Mouse (Mus musculus) heart, adult 2 months (tissue): ENCODE measurements around the gene Cmtm7. TPM values are rescaled to one million over a fixed set of nuclear protein-coding genes. Genes with fewer than 3 reads are reported as not detected.

Experiments used
- DNase-seq, 2 experiments: peaks; one replicate each; pipeline ENCODE4 v3.0.0; 2021
- H3K27ac ChIP-seq: fragments of 200-600 bp; 2 replicates; pipeline ENCODE4 v1.8.1; 2022
- H3K27me3 ChIP-seq: fragments of 200-500 bp; 2 replicates; pipeline ENCODE4 v1.6.1; 2012; ENCODE audit warnings: mild to moderate bottlenecking, low read length, inconsistent platforms, mixed read lengths; ENCODE audit not compliant: control insufficient read depth, insufficient read depth
- H3K36me3 ChIP-seq: fragments of 200-500 bp; 2 replicates; pipeline ENCODE4 v1.6.1; 2012; ENCODE audit warnings: low read length, inconsistent platforms; ENCODE audit not compliant: control insufficient read depth, insufficient read depth
- H3K4me1 ChIP-seq: fragments of 200-500 bp; 2 replicates; pipeline ENCODE4 v1.6.1; 2011; ENCODE audit warnings: low read length; ENCODE audit not compliant: control insufficient read depth, insufficient read depth
- H3K4me3 ChIP-seq: fragments of 200-600 bp; 2 replicates; pipeline ENCODE4 v1.8.1; 2022
- H3K79me2 ChIP-seq: fragments of 200-500 bp; replicated peaks from 2 replicates; pipeline ENCODE4 v1.6.1; 2012; ENCODE audit warnings: mild to moderate bottlenecking, inconsistent platforms, low read length, moderate library complexity, mixed read lengths; ENCODE audit not compliant: control insufficient read depth, insufficient read depth
- H3K9ac ChIP-seq: fragments of 200-500 bp; 2 replicates; pipeline ENCODE4 v1.6.1; 2012; ENCODE audit warnings: low read depth, mild to moderate bottlenecking, control low read depth, inconsistent platforms, low read length, mixed read lengths
- CTCF ChIP-seq: fragments of 200-600 bp; IDR thresholded peaks from 2 replicates; pipeline ENCODE4 v1.8.1; 2022; ENCODE audit warnings: antibody characterized with exemption, mild to moderate bottlenecking, moderate library complexity
- EP300 ChIP-seq: fragments of 200-500 bp; IDR thresholded peaks from 2 replicates; pipeline ENCODE4 v1.6.1; 2011; ENCODE audit warnings: low read depth, low read length, control low read depth; ENCODE audit not compliant: insufficient read depth
- POLR2A ChIP-seq: fragments of 200-500 bp; IDR thresholded peaks from 2 replicates; pipeline ENCODE4 v1.6.1; 2011; ENCODE audit warnings: mild to moderate bottlenecking, low read depth, low read length, control low read depth; ENCODE audit not compliant: insufficient read depth
- WGBS: fragments of 180-500 bp; shearing (Covaris S2); methylation state at CpG from one replicate; pipeline ENCODE4 v1.1.7; 2018; 5-methylcytosine and 5-hydroxymethylcytosine counted together
- intact Hi-C: fragments of 180-260 bp; cut with DNase I; formaldehyde crosslinking; loops from one replicate; pipeline ENCODE4 v1.15.1; 2025
- polyA plus RNA-seq: library from polyadenylated mRNA; depleted of rRNA; stranded (reverse); fragments of >200 nt; gene quantifications from 2 replicates; pipeline ENCODE4 v1.2.3, GENCODE M21; 2012
- total RNA-seq, 2 experiments: library from RNA; stranded (reverse); gene quantifications; 2 replicates each; pipeline ENCODE4 v1.2.3; 2021

Cmtm7 gene
- total and polyA plus RNA-seq, 3 experiments: 11.5 to 46.6 (median 12.6) TPM

GRCm38 (mm10) chr9:114810837-114811236 lies 29.2 kb upstream of the Cmtm7 start:
- DNase-seq: no peak
- Histone ChIP-seq H3K79me2 (no peaks in the 10 kb centered on the region; the same call in 1 of the 2 replicates), H3K27me3 (no peaks in the 10 kb centered on the region), H3K4me1 (peaks cover 4% of the 10 kb centered on the region), H3K36me3 (no peaks in the 10 kb centered on the region), H3K9ac (no peak overlapping the region), H3K4me3 (no peak overlapping the region), H3K27ac (no peak overlapping the region)
- no peak for TF ChIP-seq CTCF
- WGBS: 59% methylated on average over 11 of the region's 11 CpGs
- intact Hi-C loops: loop anchor here (5.0 kb wide), 1 partner anchor 146 kb away; no protein-coding TSS in a partner anchor

GRCm38 (mm10) chr9:114808671-114809070 lies 27.0 kb upstream of the Cmtm7 start:
- intact Hi-C loops: no loop called here
- H3K9ac ChIP-seq: no peak overlapping the region
- WGBS: 67% methylated on average over 5 of the region's 5 CpGs
- H3K4me1 ChIP-seq: peaks cover 9% of the 10 kb centered on the region
- no peak overlapping the region for H3K4me3 ChIP-seq
- no peaks in the 10 kb centered on the region for H3K79me2 ChIP-seq
- H3K27ac ChIP-seq: no peak overlapping the region
- no peak for DNase-seq
- TF ChIP-seq POLR2A (no peak), CTCF (no peak)
- H3K27me3 ChIP-seq: no peaks in the 10 kb centered on the region
- H3K36me3 ChIP-seq: no peaks in the 10 kb centered on the region

GRCm38 (mm10) chr9:114807261-114807660 lies 25.6 kb upstream of the Cmtm7 start:
- H3K36me3 ChIP-seq: no peaks in the 10 kb centered on the region
- DNase-seq: no peak
- WGBS: 51% methylated on average over 8 of the region's 8 CpGs
- H3K9ac ChIP-seq: no peak overlapping the region
- TF ChIP-seq POLR2A: no peak
- no peak for TF ChIP-seq CTCF
- no peak for TF ChIP-seq EP300
- no peaks in the 10 kb centered on the region for H3K79me2 ChIP-seq
- peaks cover 10% of the 10 kb centered on the region for H3K4me1 ChIP-seq
- no peaks in the 10 kb centered on the region for H3K27me3 ChIP-seq
- intact Hi-C loops: no loop called here
- H3K4me3 ChIP-seq: no peak overlapping the region
- no peak overlapping the region for H3K27ac ChIP-seq

- intact Hi-C loops: loop anchor here (2.0 kb wide), 1 partner anchor 40 kb away; the partner anchor contains the start of gene Cmtm8
- 14% methylated on average over 19 of the region's 19 CpGs for WGBS
- Histone ChIP-seq H3K9ac (no peak overlapping the region), H3K36me3 (no peaks in the 10 kb centered on the region), H3K27ac (peak overlapping the region; percentile 18; the same call in 1 of the 2 replicates), H3K27me3 (no peaks in the 10 kb centered on the region), H3K79me2 (no peaks in the 10 kb centered on the region), H3K4me3 (no peak overlapping the region; the same call in 1 of the 2 replicates), H3K4me1 (peaks cover 9% of the 10 kb centered on the region)
- TF ChIP-seq CTCF (no peak), POLR2A (no peak), EP300 (no peak)
- peak; percentile 50 to 59 for DNase-seq
Measured at GRCm38 (mm10) chr9:114805151-114805671, 23.6 kb upstream of the Cmtm7 start.

GRCm38 (mm10) chr9:114802191-114802590 lies 20.5 kb upstream of the Cmtm7 start:
- Histone ChIP-seq H3K4me3 (no peak overlapping the region), H3K79me2 (no peaks in the 10 kb centered on the region), H3K27ac (no peak overlapping the region; the same call in 1 of the 2 replicates), H3K9ac (no peak overlapping the region), H3K27me3 (no peaks in the 10 kb centered on the region), H3K36me3 (no peaks in the 10 kb centered on the region), H3K4me1 (peaks cover 10% of the 10 kb centered on the region)
- no peak for TF ChIP-seq POLR2A
- 0 out of 2 replicates have a peak, but pooled peaks have one; percentile 33 for TF ChIP-seq EP300
- no peak for TF ChIP-seq CTCF
- DNase-seq: peak; percentile 50 to 78
- WGBS: 42% methylated on average over 1 of the region's 1 CpGs
- intact Hi-C loops: no loop called here

GRCm38 (mm10) chr9:114801301-114801700 lies 19.6 kb upstream of the Cmtm7 start:
- Histone ChIP-seq H3K4me1 (peaks cover 10% of the 10 kb centered on the region), H3K27ac (no peak overlapping the region), H3K79me2 (no peaks in the 10 kb centered on the region), H3K36me3 (no peaks in the 10 kb centered on the region), H3K9ac (no peak overlapping the region), H3K27me3 (no peaks in the 10 kb centered on the region), H3K4me3 (no peak overlapping the region)
- 74% methylated on average over 15 of the region's 15 CpGs for WGBS
- no peak for DNase-seq
- intact Hi-C loops: no loop called here
- TF ChIP-seq POLR2A: no peak
- no peak for TF ChIP-seq EP300
